Mouse (Mus musculus) stomach, embryonic 14.5 days (tissue): ENCODE measurements at regions not wholly inside any gene's neighbourhood (a gene's known extent, or its start where the extent isn't known, plus 50 kb on each side); places are given as distances from the start of the nearest gene placed in this dataset.

Experiments used
- ATAC-seq: fragments of 200-750 bp; cut with Nextera tagmentation; 2 replicates; pipeline ENCODE4 v1.8.0; 2017; ENCODE audit warnings: low read depth, moderate TSS enrichment; ENCODE audit not compliant: insufficient number of reproducible peaks, insufficient read depth, low FRiP score
- H3K27ac ChIP-seq: fragments of 300-500 bp; sonication (generic); 2 replicates; pipeline ENCODE4 v1.5.1; 2014; ENCODE audit warnings: mild to moderate bottlenecking, low read length, moderate library complexity, mixed read lengths
- H3K27me3 ChIP-seq: fragments of 300-500 bp; sonication (generic); 2 replicates; pipeline ENCODE4 v1.6.1; 2014; ENCODE audit warnings: low read length, control low read depth, mixed read lengths; ENCODE audit not compliant: control insufficient read depth, insufficient read depth
- H3K36me3 ChIP-seq: fragments of 300-500 bp; sonication (generic); 2 replicates; pipeline ENCODE4 v1.6.1; 2014; ENCODE audit warnings: mild to moderate bottlenecking, control low read depth, low read length, moderate library complexity, mixed read lengths; ENCODE audit not compliant: control insufficient read depth, insufficient read depth
- H3K4me1 ChIP-seq: fragments of 300-500 bp; sonication (generic); 2 replicates; pipeline ENCODE4 v1.6.1; 2014; ENCODE audit warnings: low read length, control low read depth, mixed read lengths; ENCODE audit not compliant: control insufficient read depth, insufficient read depth
- H3K4me2 ChIP-seq: fragments of 300-500 bp; sonication (generic); replicated peaks from 2 replicates; pipeline ENCODE4 v1.6.1; 2014; ENCODE audit warnings: low read depth, low read length, control low read depth
- H3K4me3 ChIP-seq: fragments of 300-500 bp; sonication (generic); 2 replicates; pipeline ENCODE4 v1.5.1; 2014; ENCODE audit warnings: low read depth, low read length, control low read depth
- H3K9ac ChIP-seq: fragments of 300-500 bp; sonication (generic); replicated peaks from 2 replicates; pipeline ENCODE4 v1.6.1; 2014; ENCODE audit warnings: low read depth, mild to moderate bottlenecking, control low read depth, low read length, moderate library complexity, mixed read lengths
- H3K9me3 ChIP-seq: fragments of 300-500 bp; sonication (generic); 2 replicates; pipeline ENCODE4 v1.6.1; 2016; ENCODE audit warnings: low read depth, low read length, control low read depth; ENCODE audit not compliant: control insufficient read depth
- WGBS: fragments of 180-500 bp; shearing (Covaris S2); extraction: QIAGEN DNeasy Blood & Tissue Kit; methylation state at CpG from one replicate; pipeline ENCODE4 v1.1.7; 2014; 5-methylcytosine and 5-hydroxymethylcytosine counted together

DNA sequence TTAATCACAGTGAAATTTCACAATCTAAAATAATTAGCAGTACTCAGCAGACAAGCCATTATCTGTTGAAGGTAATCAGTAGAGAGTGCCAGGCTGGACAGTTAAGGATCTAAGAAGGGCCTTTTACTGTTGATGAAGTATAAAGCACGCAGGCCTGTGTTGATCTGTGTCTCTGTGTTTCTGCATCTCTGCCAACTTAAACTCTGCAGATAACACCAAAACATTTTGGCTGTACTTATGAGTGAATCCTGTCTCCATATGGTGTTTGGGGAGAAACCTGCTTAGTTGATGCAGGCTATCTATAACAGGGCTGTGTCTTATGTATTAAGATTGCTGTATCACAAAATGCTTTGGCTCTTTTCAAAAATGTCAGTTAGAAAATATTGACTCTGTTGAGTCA is 482.8 kb upstream of the Adamts9 start:
- Histone ChIP-seq H3K4me1 (no peaks in the 10 kb centered on the region), H3K9me3 (no peaks in the 10 kb centered on the region), H3K27me3 (no peaks in the 10 kb centered on the region), H3K9ac (no peak overlapping the region), H3K4me3 (no peak overlapping the region), H3K36me3 (no peaks in the 10 kb centered on the region), H3K4me2 (no peak overlapping the region), H3K27ac (no peak overlapping the region)
- no peak for ATAC-seq
- 91% methylated on average over 1 of the region's 1 CpGs for WGBS

DNA sequence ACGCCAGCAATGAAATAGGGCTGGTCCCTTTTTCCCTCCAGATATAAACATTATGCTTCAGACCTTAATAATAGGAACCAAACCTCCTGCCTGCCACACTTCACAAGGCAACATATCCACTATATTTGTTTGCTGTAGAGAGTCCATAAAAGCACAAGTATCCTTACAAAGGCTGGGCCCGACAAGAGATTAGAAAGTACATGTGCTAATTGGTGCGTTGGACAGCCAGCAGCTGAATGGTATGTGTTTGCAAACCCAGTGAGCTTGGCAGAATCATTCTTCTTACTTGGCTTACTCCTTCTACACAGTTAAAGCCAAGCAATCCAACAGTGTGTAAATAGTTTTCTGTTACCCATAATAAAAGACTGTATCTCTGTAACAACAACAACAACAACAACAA is 479.6 kb upstream of the Adamts9 start:
- H3K9ac ChIP-seq: no peak overlapping the region
- no peaks in the 10 kb centered on the region for H3K36me3 ChIP-seq
- H3K9me3 ChIP-seq: no peaks in the 10 kb centered on the region
- H3K27ac ChIP-seq: no peak overlapping the region
- H3K4me2 ChIP-seq: no peak overlapping the region
- no peak overlapping the region for H3K4me3 ChIP-seq
- H3K4me1 ChIP-seq: no peaks in the 10 kb centered on the region
- H3K27me3 ChIP-seq: no peaks in the 10 kb centered on the region
- 62% methylated on average over 3 of the region's 3 CpGs for WGBS
- no peak for ATAC-seq

DNA sequence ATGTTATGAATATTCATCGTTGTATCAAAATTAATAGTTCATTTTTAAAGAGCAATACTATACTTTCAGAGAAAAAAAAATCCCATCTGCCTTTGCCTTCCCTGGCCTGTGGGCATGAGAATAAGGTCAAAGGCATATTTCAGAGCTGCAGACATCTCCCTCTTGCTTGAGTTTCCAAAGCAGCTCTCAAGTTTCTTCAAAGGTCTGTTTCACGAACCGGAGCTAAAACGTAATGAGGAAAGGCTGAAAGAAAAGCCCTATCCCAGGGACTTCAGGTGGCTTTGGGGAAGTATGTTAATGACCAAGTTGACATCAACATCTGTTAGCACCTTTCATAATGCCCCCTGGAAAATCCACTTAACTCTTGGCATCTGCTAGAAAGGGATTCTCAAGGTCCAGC is 479.0 kb upstream of the Adamts9 start:
- no peak for ATAC-seq
- Histone ChIP-seq H3K9ac (no peak overlapping the region), H3K27ac (no peak overlapping the region), H3K4me2 (no peak overlapping the region), H3K9me3 (no peaks in the 10 kb centered on the region), H3K4me1 (no peaks in the 10 kb centered on the region), H3K27me3 (no peaks in the 10 kb centered on the region), H3K36me3 (no peaks in the 10 kb centered on the region), H3K4me3 (no peak overlapping the region)
- 73% methylated on average over 4 of the region's 4 CpGs for WGBS

DNA sequence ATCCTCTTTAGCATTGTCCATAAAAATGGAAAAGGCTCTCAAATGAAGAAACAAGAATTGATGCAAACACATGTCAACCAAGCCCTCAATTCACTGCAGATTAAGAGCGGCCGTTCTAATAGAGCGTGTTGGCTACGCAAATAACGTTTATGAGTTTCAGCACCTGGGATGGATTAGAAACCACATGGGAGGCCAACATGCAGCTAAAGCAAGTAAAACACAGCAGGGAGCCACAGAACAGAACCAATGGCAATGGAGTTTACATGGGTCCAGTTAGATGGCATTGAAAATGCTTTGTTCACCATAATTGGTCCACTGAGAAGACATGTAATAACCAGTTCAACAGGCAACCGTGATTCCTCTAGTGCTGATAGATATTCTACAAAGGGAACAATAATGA is 474.3 kb upstream of the Adamts9 start:
- H3K4me2 ChIP-seq: no peak overlapping the region
- H3K4me3 ChIP-seq: no peak overlapping the region
- H3K27me3 ChIP-seq: no peaks in the 10 kb centered on the region
- no peaks in the 10 kb centered on the region for H3K36me3 ChIP-seq
- H3K27ac ChIP-seq: no peak overlapping the region
- H3K9me3 ChIP-seq: no peaks in the 10 kb centered on the region
- no peaks in the 10 kb centered on the region for H3K4me1 ChIP-seq
- no peak for ATAC-seq
- WGBS: 84% methylated on average over 6 of the region's 6 CpGs
- no peak overlapping the region for H3K9ac ChIP-seq

DNA sequence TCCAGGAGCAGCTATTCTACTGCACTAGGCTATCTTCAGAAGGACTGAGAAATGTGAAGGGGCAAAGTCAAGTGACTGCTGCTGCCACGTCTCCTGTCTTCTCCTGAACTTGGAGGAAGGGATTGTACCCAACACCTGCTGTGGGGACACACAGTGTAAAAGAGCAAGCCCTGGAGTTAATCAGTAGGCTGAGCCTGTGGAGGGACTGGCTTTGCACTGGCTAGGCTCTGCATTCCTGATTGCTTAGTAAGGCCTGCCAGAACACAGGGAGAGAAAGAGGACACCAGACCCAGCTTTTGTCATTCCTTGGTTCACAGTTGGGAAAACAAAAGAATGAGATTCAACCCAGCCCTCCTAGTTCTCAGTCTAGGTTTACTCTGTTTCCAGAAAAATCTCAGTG is 472.7 kb upstream of the Adamts9 start:
- no peak for ATAC-seq
- no peak overlapping the region for H3K27ac ChIP-seq
- no peak overlapping the region for H3K9ac ChIP-seq
- H3K4me1 ChIP-seq: no peaks in the 10 kb centered on the region
- WGBS: 46% methylated on average over 1 of the region's 1 CpGs
- H3K27me3 ChIP-seq: no peaks in the 10 kb centered on the region
- no peaks in the 10 kb centered on the region for H3K9me3 ChIP-seq
- no peak overlapping the region for H3K4me3 ChIP-seq
- H3K36me3 ChIP-seq: no peaks in the 10 kb centered on the region
- no peak overlapping the region for H3K4me2 ChIP-seq

DNA sequence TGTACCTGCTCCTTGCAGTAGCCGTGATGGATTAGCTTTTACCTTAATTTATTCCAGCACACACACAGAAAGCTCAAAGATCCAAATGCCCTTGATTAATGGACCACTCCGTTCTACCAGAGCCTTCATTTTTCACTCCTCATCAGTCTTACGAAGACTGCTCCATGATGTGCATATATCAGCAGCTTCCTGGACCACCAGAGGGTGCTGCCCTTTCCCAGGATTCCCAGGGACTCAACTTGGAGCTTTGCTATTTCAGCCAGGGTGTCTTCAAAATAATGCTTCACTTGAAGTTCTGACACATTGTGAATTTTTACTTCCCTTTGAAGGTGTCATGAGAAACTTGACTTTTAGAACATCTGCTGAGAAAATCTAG is 467.8 kb upstream of the Adamts9 start:
- Histone ChIP-seq H3K4me3 (no peak overlapping the region), H3K4me1 (no peaks in the 10 kb centered on the region), H3K9me3 (no peaks in the 10 kb centered on the region), H3K27ac (no peak overlapping the region), H3K27me3 (no peaks in the 10 kb centered on the region), H3K36me3 (no peaks in the 10 kb centered on the region), H3K9ac (no peak overlapping the region), H3K4me2 (no peak overlapping the region)
- 36% methylated on average over 3 of the region's 3 CpGs for WGBS
- no peak for ATAC-seq

DNA sequence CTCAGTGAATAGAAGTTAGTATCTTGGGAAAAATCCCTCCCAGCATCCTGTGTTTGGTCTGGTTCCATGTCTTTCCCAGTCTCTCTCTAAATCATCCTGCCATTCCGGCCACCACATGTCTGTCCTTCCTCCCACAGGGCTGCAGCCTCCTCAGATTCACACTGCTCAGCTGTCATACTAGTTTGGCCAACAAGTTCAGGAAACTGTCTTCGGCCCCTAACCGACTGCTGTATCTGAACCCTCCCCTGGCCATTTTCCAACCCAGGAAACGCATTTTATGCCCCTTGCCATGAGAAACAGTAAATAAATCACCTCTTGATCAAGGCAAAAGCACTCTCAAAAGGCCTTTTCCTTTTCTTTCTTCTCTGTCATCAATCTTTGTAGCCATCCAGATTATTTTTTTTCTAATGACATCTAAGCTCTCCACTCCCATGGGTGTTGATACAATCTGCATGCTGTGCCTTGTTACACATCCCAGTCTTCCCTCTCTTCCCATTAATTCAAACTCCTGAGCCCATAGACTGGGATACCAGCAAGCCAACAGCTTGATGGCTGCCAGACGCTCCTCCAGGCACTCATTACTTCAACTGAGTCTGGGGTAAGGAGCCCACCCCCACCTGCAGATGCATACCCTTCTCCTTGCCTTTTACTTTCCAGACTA is 467.3 kb upstream of the Adamts9 start:
- H3K27ac ChIP-seq: no peak overlapping the region
- H3K36me3 ChIP-seq: no peaks in the 10 kb centered on the region
- 28% methylated on average over 5 of the region's 5 CpGs for WGBS
- no peak for ATAC-seq
- no peaks in the 10 kb centered on the region for H3K4me1 ChIP-seq
- H3K9me3 ChIP-seq: no peaks in the 10 kb centered on the region
- H3K4me3 ChIP-seq: no peak overlapping the region
- H3K27me3 ChIP-seq: no peaks in the 10 kb centered on the region
- no peak overlapping the region for H3K4me2 ChIP-seq
- H3K9ac ChIP-seq: no peak overlapping the region

DNA sequence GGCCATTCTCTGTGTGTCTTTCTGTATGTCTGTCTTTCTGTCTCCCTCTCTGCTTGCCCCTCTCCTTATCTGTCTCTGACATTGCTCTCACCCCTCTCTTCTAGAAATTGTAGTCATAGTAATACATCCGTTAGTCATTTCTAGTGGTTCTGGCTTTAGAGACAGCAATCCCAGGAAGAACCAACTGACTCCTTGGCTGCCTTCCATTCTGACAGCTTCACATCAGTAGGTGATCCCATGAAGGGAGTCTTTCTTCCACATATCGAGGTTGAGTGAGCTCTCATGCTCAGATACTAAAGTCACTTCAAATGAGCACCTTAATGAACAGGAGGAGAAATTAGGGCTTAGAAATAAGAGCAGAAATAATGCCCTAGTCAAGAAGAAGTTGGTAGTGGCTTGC is 455.3 kb upstream of the Adamts9 start:
- no peak overlapping the region for H3K9ac ChIP-seq
- ATAC-seq: no peak
- H3K9me3 ChIP-seq: no peaks in the 10 kb centered on the region
- WGBS: 78% methylated on average over 2 of the region's 2 CpGs
- no peak overlapping the region for H3K4me3 ChIP-seq
- H3K4me2 ChIP-seq: no peak overlapping the region
- H3K4me1 ChIP-seq: no peaks in the 10 kb centered on the region
- no peaks in the 10 kb centered on the region for H3K27me3 ChIP-seq
- no peaks in the 10 kb centered on the region for H3K36me3 ChIP-seq
- H3K27ac ChIP-seq: no peak overlapping the region

DNA sequence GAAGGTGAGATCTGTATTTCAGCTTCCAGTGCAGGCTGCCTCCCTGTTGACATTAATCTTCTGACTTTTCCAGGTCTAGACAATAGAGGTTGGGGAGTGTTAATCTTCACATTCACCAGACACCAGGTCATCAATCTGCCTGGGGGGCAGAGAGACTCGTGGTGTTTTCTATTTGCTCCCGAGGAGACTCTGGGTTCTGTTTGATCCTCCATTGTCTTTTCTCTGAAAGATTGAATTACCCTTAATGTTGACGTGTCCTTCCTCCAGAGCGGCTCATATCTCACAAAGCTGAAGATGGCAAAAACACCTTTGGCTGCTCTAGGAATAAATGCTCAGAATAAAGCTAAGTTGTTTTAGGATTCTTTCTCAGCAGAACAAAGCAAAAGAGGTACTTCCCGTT is 453.8 kb upstream of the Adamts9 start:
- 23% methylated on average over 5 of the region's 5 CpGs for WGBS
- no peak for ATAC-seq
- H3K9me3 ChIP-seq: no peaks in the 10 kb centered on the region

More for the DNA sequence above, 453.8 kb upstream of the Adamts9 start:
- no peak overlapping the region for H3K27ac ChIP-seq
- H3K4me2 ChIP-seq: no peak overlapping the region
- no peak overlapping the region for H3K4me3 ChIP-seq
- no peak overlapping the region for H3K9ac ChIP-seq
- H3K27me3 ChIP-seq: no peaks in the 10 kb centered on the region
- H3K36me3 ChIP-seq: no peaks in the 10 kb centered on the region
- no peaks in the 10 kb centered on the region for H3K4me1 ChIP-seq
